Comparison of ENCODE assay signal across 8 mouse cellular contexts in the genomic region with DNA sequence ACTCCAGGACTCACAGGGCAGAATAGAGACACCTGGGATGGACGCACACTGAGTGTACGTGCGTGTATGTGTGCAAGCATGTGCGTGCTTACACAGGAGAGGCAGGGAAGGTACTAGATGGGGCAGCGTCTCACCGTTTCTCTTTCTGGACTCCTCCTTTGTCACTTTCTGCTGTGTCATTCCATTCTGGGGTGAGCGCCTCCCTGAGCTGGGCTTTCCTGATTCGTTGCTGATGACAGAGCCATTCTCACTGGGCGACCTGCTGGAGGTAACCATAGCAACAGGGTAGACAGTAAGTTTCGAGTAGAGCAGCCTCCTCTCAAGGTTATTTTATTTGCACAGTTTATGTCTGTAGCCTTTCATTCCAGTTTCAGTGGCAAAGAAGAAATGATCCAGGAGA.
A peak's percentile ranks its signal among the peaks of the same experiment; 100 is the strongest.
DNase-seq lines count a peak whose midpoint lies in the region; ATAC-seq lines count a peak whose summit lies in the region.

No protein-coding gene starts in this region.

- H3K36me3 ChIP-seq in kidney, embryonic 15.5 days: no peaks in the 10 kb centered on the region
- no peaks in the 10 kb centered on the region for H3K36me3 ChIP-seq in hindbrain, embryonic 12.5 days
- H3K36me3 ChIP-seq in midbrain, embryonic 13.5 days: peaks cover 5% of the 10 kb centered on the region; the same call in 1 of the 2 replicates

- 28% methylated on average over 10 of the region's 10 CpGs for WGBS in kidney, embryonic 15.5 days
- 26% methylated on average over 10 of the region's 10 CpGs for WGBS in hindbrain, embryonic 12.5 days
- WGBS in midbrain, embryonic 13.5 days: 16% methylated on average over 10 of the region's 10 CpGs

- H3K9me3 ChIP-seq in kidney, embryonic 15.5 days (replicated peaks): no peaks in the 10 kb centered on the region
- no peaks in the 10 kb centered on the region for H3K9me3 ChIP-seq in hindbrain, embryonic 12.5 days (replicated peaks)
- H3K9me3 ChIP-seq in midbrain, embryonic 13.5 days: no peaks in the 10 kb centered on the region

- no peak overlapping the region for H3K4me2 ChIP-seq in kidney, embryonic 15.5 days
- H3K4me2 ChIP-seq in hindbrain, embryonic 12.5 days (replicated peaks): peak overlapping the region; percentile 5; the same call in 1 of the 2 replicates
- peak overlapping the region; percentile 21 for H3K4me2 ChIP-seq in midbrain, embryonic 13.5 days (replicated peaks)

- no peak overlapping the region for H3K9ac ChIP-seq in kidney, embryonic 15.5 days
- H3K9ac ChIP-seq in hindbrain, embryonic 12.5 days: no peak overlapping the region
- 0 out of 2 replicates have a peak overlapping the region, but pooled peaks have one; percentile 37 for H3K9ac ChIP-seq in midbrain, embryonic 13.5 days (replicated peaks)

- no peak overlapping the region for H3K27ac ChIP-seq in kidney, embryonic 15.5 days
- no peak overlapping the region for H3K27ac ChIP-seq in hindbrain, embryonic 12.5 days
- peak overlapping the region; percentile 70 for H3K27ac ChIP-seq in midbrain, embryonic 13.5 days

- no peaks in the 10 kb centered on the region for H3K27me3 ChIP-seq in kidney, embryonic 15.5 days
- peaks cover 7% of the 10 kb centered on the region; the same call in 1 of the 2 replicates for H3K27me3 ChIP-seq in hindbrain, embryonic 12.5 days
- H3K27me3 ChIP-seq in midbrain, embryonic 13.5 days: no peaks in the 10 kb centered on the region

- ATAC-seq in kidney, embryonic 15.5 days (replicated peaks; ENCODE audit: low FRiP score): peak; percentile 43; the same call in 1 of the 2 replicates
- peak; percentile 74 for ATAC-seq in hindbrain, embryonic 12.5 days (ENCODE audit: low FRiP score)
- peak; percentile 93 for ATAC-seq in midbrain, embryonic 13.5 days
- ATAC-seq in monocyte, adult 5-6 weeks (replicated peaks; ENCODE audit: insufficient number of reproducible peaks, low FRiP score, low TSS enrichment, poor library complexity, severe bottlenecking): no peak

- no peak for DNase-seq in kidney, adult 8-10 months
- peak; percentile 23 for DNase-seq in c-Kit-positive CD71-positive TER-119-negative erythroid progenitor cells, embryonic 14.5 days (ENCODE audit: low read depth)
- DNase-seq in thymus, adult 18-20 months: no peak
- no peak for DNase-seq in heart, adult 8-10 months (ENCODE audit: low spot score)

- H3K4me1 ChIP-seq in kidney, embryonic 15.5 days: peaks cover 12% of the 10 kb centered on the region
- peaks cover 8% of the 10 kb centered on the region for H3K4me1 ChIP-seq in hindbrain, embryonic 12.5 days
- peaks cover 19% of the 10 kb centered on the region for H3K4me1 ChIP-seq in midbrain, embryonic 13.5 days (replicated peaks)

- H3K4me3 ChIP-seq in kidney, embryonic 15.5 days (replicated peaks): no peak overlapping the region
- H3K4me3 ChIP-seq in hindbrain, embryonic 12.5 days: no peak overlapping the region
- H3K4me3 ChIP-seq in midbrain, embryonic 13.5 days (replicated peaks): no peak overlapping the region
